Mouse (Mus musculus) thymus, postnatal 0 days (tissue): ENCODE measurements around the gene Sh3tc1. TPM values are rescaled to one million over a fixed set of nuclear protein-coding genes. Genes with fewer than 3 reads are reported as not detected.

Source experiments
- DNase-seq: peaks from one replicate; pipeline ENCODE4 v3.0.0-alpha.2; 2015; ENCODE audit warnings: low spot score
- polyA plus RNA-seq: library from polyadenylated mRNA; unstranded; fragments of >200 nt; fragmentation: Nextera tagmentation; extraction: Ambion mirVana; gene quantifications from 2 replicates; pipeline ENCODE4 v1.2.1, GENCODE M21; 2015

The Sh3tc1 gene
- polyA plus RNA-seq, 1 experiment from 2014 or later, result 2.1 TPM

DNA sequence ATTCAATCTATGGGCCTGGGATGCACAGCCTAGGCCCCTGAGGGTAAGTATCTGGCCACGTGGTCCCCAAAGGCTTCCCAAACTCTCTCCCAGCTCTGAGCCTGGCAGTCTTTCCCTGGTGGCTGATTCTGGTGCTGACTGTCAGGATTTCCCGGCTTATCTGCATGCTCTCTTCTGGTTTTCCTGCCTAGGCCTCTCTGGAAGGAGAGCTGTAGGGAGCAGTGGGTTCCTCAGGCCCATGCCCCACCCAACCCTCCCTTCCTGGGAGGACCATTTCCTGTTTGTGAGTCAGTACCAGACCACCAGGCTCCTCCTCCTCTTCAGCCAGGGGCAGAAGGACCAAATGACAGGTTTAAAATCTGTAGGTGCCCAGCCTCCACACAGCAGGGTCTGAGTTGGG is 17.1 kb downstream of the Sh3tc1 start:
- DNase-seq, result no peak

DNA sequence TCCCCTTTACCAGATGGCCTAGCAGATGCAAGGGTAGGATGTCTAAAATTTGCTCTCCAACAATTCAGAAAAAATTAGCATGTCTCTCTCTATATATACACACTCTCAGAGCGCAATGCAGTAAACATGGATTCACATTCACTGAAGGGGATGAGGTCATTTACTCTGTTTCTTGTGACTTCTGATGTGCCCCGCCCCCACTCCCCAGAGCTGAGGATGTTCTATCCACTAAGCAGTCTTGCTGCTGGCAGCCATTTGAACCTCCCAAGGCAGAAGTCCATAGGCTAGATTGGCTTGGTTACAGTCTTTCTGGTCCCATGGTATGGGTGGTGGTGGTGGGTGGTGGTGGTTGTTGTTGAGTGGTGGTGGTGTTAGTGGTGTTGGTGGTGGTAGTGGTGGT is 17.9 kb downstream of the Sh3tc1 start:
- no peak for DNase-seq

- no peak for DNase-seq
These were observed 19.9 kb downstream of the Sh3tc1 start for GRCm38 (mm10) chr5:35719880-35720279.

DNA sequence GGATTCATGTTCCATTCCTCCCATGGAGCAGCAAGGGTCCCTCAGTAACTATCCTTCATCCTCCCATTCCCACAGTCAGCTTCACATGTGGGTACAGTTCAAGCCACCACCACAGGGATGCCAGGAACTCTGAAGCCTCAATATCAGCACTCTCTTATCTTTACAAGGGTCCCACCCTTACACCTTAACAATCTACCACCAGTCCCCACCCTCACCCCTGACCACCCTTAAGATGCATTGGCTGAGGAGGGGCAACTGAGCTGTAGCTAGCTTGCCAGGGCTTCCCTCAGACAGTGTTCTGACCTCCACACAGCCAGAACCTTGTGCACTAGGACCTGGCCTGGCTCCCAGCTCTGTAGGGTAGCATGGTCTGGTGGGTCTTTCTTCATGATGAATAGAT is 20.4 kb downstream of the Sh3tc1 start:
- DNase-seq, result no peak

- DNase-seq, result no peak
These were observed 21.0 kb downstream of the Sh3tc1 start for GRCm38 (mm10) chr5:35718817-35719216.

DNA sequence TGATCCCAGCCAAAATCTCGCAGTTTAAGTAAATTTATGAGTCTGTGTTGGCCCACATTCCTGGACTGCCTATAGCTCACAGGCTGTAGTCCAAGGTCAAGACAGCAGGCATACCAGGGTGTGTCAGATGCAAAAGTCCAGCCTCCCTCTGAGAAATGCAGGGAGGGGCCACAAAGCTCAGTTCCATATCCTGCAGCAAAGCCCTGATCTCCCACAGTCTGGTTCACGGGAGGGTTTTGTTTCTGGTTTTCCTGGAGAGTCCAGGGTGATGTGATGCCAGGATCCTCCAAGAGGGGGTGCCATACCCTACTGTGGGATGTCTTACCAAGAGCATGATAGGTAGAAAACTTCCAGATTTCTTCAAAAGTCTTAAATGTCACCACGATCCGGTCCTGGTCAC is 21.8 kb downstream of the Sh3tc1 start:
- DNase-seq, result peak; percentile 14

DNA sequence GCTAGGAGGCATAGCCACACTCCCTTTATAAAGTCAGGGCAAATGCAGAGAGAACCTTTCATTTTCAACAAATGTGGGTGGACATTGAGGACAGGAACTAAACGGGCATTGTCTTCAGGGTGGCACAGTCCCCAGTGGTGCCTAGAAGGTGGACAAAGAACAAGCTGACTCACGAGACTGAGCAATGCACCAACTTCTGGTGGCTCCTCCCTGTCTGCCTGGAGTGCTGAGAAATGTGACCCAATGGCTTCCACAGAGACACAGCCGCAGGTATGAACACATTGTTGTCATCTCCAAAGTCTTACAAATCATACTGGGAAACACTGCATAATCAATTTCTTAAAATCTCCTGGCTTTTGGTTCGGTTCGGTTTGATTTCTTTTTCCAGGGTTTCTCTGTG is 22.3 kb downstream of the Sh3tc1 start:
- DNase-seq, result no peak

- peak; percentile 79 for DNase-seq
These were observed 26.0 kb downstream of the Sh3tc1 start for GRCm38 (mm10) chr5:35713649-35714354.

DNA sequence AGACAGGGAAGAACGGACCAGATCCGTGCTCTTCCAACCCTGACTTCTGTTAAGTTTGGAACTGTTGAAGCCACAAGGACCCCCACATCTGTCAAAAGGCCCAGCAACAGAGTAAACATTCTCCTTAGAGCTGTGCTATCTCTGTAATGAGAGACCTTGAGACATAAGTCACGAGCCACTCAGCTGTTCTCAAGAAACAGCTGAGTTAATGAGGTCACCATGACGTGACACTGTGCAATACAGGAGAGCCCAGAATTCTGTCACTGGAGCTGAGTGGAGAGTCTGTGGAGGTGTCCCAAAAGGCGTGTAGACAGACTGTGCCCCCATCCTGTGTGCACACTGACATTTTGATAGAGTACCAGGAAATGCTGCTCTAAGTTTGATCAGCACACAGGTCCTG is 27.3 kb downstream of the Sh3tc1 start:
- DNase-seq, result no peak

DNA sequence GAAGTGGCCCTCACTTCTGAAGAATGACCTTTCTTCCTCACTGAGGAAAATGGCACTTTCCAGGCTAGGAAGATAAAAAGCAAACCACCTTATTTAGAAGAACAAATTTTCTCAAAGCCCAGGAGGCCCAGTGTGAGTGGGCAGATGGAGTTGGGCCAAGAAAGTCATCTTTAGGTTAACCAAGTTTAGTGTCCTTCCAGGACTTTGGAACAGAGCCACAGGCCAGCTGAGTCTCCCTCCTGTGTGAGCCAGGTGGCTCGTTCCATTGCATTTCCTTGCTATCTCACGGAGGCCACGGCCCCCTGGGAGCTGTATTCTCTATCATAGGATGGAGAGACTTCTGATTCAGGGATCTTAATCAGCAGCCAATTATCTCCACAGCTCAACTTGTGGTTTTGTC is 28.9 kb downstream of the Sh3tc1 start:
- DNase-seq, result no peak

GRCm38 (mm10) chr5:35710481-35710880 is 29.3 kb downstream of the Sh3tc1 start:
- DNase-seq, result no peak

- no peak for DNase-seq
These were observed 34.4 kb downstream of the Sh3tc1 start for GRCm38 (mm10) chr5:35705411-35705810.

GRCm38 (mm10) chr5:35703814-35704213 is 36.0 kb downstream of the Sh3tc1 start:
- DNase-seq, result no peak

- DNase-seq, result no peak
These were observed 36.6 kb downstream of the Sh3tc1 start for GRCm38 (mm10) chr5:35703183-35703582.

DNA sequence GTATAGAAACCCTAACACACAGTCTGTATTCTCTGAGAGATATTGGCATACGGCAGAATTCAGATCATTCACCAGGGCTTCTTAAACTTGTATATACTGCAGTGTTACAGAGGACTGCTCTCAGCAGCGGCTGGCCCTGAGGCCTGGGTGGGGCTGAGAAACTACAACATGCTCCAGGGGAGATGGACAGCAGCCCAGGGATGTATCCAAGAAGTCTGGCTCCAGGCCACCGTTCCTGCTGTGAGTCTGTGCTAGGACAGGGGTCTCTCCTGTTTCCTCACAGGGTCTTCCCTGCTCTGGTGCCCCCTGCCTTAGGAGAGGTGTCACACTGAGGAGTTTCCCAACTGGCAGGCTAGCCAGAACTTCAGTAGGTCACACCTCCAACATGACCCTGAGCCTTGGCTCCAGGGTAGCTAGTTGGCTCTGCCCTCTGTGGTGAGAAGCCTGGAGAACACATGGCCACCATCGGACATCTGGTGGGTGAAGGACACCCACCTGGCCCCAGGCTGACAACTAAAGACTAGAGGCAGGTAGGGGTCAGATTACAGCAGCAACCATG is 37.1 kb downstream of the Sh3tc1 start:
- no peak for DNase-seq

GRCm38 (mm10) chr5:35701042-35701441 is 38.7 kb downstream of the Sh3tc1 start:
- DNase-seq, result peak; percentile 43

DNA sequence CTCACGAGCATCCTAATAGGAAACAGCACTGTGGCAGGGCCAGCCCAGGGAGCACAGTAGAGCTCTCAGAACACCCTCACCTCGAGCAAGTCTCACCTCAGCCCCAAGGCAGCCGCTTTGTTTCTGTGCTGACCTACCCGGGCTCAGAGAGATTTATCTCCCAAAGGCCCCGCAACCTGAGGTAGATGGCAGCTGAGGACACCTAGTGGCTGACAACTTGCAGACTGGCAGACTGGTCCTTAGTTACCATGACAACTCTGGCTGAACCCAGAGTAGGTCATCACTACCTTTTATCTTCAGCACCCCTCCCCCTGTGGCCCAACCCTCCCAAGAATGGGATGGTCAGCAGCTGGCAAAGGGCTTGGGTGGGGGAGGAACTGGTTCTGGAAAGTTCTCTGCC is 44.0 kb downstream of the Sh3tc1 start:
- no peak for DNase-seq

- no peak for DNase-seq
These were observed 46.1 kb downstream of the Sh3tc1 start for GRCm38 (mm10) chr5:35693638-35694037.

DNA sequence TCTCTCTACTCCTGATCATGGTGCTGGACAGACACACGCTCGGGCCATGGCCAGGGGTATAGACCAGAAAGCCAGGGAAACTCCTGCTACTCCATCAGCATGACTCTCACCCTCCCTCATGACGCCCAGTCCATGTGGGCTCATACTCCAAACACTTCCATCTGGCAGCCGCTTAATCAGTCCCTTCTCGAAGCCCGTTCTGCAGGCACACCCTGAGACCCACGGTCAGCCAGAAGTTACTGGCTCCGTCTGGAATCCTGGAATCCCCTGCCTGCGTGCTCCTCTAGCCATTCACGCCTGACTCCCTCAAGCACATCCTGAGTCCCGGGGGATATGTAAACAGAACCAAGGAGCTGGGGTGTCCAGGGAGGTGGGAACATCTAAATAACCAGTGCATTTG is 48.5 kb downstream of the Sh3tc1 start:
- no peak for DNase-seq

DNA sequence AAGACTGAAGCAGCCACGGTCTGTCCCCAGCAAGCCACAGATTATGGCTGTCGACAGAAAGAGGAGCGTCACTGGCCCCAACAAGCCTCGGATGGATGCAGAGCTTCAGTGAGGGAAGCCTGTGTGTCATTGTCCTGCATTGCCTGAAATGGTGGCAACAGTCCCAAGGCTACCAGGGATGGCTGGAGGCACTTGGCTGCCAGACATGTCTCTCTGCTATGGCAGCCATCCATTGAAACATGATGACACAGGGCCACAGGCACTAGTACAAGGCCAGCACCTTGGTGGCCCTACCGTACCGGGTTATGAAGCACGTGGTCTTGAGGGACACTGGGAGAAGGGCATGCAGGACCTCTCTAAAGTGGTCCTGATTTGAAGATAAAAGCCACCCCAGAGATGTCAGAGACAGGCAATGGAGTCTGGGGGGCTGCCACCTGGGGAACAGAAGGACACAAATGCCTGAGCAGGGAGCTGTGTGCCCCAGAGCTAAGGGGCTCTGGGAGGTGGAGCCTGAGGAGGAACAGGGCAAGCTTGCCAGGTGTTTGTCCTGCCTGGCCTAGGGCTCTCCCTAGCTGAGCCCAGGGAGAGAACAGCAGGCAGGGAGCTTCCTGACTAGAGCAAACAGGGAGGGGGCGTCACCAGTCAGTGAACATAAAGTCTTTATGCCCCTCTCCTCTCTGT is 49.2 kb downstream of the Sh3tc1 start:
- no peak for DNase-seq

- no peak for DNase-seq
These were observed 50.4 kb downstream of the Sh3tc1 start for GRCm38 (mm10) chr5:35689374-35689773.

DNA sequence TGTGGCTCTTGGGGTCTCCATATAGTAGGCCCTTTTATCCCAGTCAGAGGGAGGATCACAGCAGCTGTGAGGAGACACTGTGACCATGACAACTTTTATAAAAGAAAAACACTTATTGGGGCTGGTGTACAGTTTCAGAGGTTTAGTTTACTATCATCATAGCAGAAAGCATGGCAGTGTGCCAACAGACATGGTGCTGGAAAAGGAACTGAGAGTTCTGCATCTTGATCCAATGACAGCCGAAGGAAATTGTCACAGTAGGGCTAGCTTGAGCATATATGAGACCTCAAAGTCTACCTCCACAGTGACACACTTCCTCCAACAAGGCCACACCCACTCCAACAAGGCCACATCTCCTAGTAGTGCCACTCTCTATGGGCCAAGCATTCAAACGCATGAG is 50.9 kb downstream of the Sh3tc1 start:
- no peak for DNase-seq

DNA sequence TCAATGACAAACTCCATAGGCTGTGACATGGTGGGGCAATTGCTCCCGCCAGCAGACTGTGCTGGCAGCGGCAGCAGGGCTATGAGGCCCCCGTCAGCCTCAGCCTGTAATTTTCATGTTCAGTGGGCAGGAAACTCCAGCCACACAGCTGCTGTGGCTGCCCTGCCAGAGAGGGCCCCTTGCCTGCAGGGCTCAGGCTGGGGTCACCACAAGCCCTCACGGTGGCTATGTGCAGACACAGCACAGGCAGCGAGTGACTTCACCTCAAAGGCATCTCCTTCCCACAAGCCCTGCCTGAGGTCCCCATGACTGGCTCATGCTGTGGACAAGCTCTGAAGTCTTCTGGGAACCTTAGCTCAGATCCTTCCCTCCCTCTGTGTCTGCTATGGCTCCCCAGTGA is 52.7 kb downstream of the Sh3tc1 start:
- DNase-seq, result peak; percentile 21
